Mouse (Mus musculus) spleen, postnatal 14 days (tissue): ENCODE results near the gene Ranbp9.
"Not testable (repeated sequence)": the region's sequence is repeated elsewhere in the genome, so short reads cannot be mapped to it uniquely, and the experiment has no call there.

Source experiments
- DNase-seq, 2 experiments: peaks; one replicate each; pipeline ENCODE4 v3.0.0; 2021 to 2022; ENCODE audit warnings: low spot score in 2 of 2

Ranbp9 gene

GRCm38 (mm10) chr13:43496660-43497059 lies 15.6 kb upstream of the Ranbp9 start:
- no peak for DNase-seq

- no peak for DNase-seq
Observed at GRCm38 (mm10) chr13:43495645-43496044, 14.6 kb upstream of the Ranbp9 start.

GRCm38 (mm10) chr13:43493725-43494124 lies 12.6 kb upstream of the Ranbp9 start:
- DNase-seq = no peak

GRCm38 (mm10) chr13:43493058-43493481 lies 12.0 kb upstream of the Ranbp9 start:
- no peak for DNase-seq

- no peak for DNase-seq
Observed at GRCm38 (mm10) chr13:43486501-43487213, 5.6 kb upstream of the Ranbp9 start.

- no peak for DNase-seq
Observed at GRCm38 (mm10) chr13:43485278-43485976, 4.3 kb upstream of the Ranbp9 start.

GRCm38 (mm10) chr13:43482782-43483181 lies 1.7 kb upstream of the Ranbp9 start:
- DNase-seq = no peak

GRCm38 (mm10) chr13:43481859-43482245 lies 770 bp upstream of the Ranbp9 start:
- DNase-seq = no peak

GRCm38 (mm10) chr13:43480595-43480956 lies 506 bp downstream of the Ranbp9 start:
- DNase-seq = no peak

GRCm38 (mm10) chr13:43479767-43480571 lies 1.1 kb downstream of the Ranbp9 start:
- peak; percentile 14 to 33 for DNase-seq

- DNase-seq = no peak
Observed at GRCm38 (mm10) chr13:43479024-43479705, 1.9 kb downstream of the Ranbp9 start.

GRCm38 (mm10) chr13:43478586-43478985 lies 2.5 kb downstream of the Ranbp9 start:
- no peak for DNase-seq

GRCm38 (mm10) chr13:43477098-43477697 lies 3.9 kb downstream of the Ranbp9 start:
- DNase-seq = no peak

GRCm38 (mm10) chr13:43476226-43476625 lies 4.9 kb downstream of the Ranbp9 start:
- no peak for DNase-seq

GRCm38 (mm10) chr13:43474722-43475121 lies 6.4 kb downstream of the Ranbp9 start:
- DNase-seq = no peak

- DNase-seq = not testable (repeated sequence)
Observed at GRCm38 (mm10) chr13:43471861-43472260, 9.2 kb downstream of the Ranbp9 start.

GRCm38 (mm10) chr13:43469607-43470006 lies 11.5 kb downstream of the Ranbp9 start:
- no peak for DNase-seq

- DNase-seq = no peak
Observed at GRCm38 (mm10) chr13:43464605-43465004, 16.5 kb downstream of the Ranbp9 start.

GRCm38 (mm10) chr13:43457161-43457560 lies 23.9 kb downstream of the Ranbp9 start:
- DNase-seq = no peak

GRCm38 (mm10) chr13:43454431-43454830 lies 26.7 kb downstream of the Ranbp9 start:
- no peak for DNase-seq

GRCm38 (mm10) chr13:43452843-43453605 lies 28.1 kb downstream of the Ranbp9 start:
- no peak for DNase-seq
